Mouse (Mus musculus): ENCODE data around the gene 2310039H08Rik.

2310039H08Rik gene

GRCm38 (mm10) chr17:46809131-46809830, 36.8 kb downstream of the 2310039H08Rik start:
- no peak for DNase-seq (ENCODE audit: low read depth, low spot score)

- no peak for DNase-seq (ENCODE audit: low read depth, low spot score)
These were observed 38.2 kb downstream of the 2310039H08Rik start for GRCm38 (mm10) chr17:46810672-46811071.

GRCm38 (mm10) chr17:46812442-46812841, 40.0 kb downstream of the 2310039H08Rik start:
- DNase-seq (ENCODE audit: low read depth, low spot score), result no peak

GRCm38 (mm10) chr17:46813637-46814036, 41.2 kb downstream of the 2310039H08Rik start:
- no peak for DNase-seq (ENCODE audit: low read depth, low spot score)

GRCm38 (mm10) chr17:46814497-46814896, 42.1 kb downstream of the 2310039H08Rik start:
- DNase-seq (ENCODE audit: low read depth, low spot score), result no peak

- no peak for DNase-seq (ENCODE audit: low read depth, low spot score)
These were observed 43.9 kb downstream of the 2310039H08Rik start for GRCm38 (mm10) chr17:46816306-46816705.

- DNase-seq (ENCODE audit: low read depth, low spot score), result no peak
These were observed 45.3 kb downstream of the 2310039H08Rik start for GRCm38 (mm10) chr17:46817734-46818158.

- DNase-seq (ENCODE audit: low read depth, low spot score), result no peak
These were observed 48.2 kb downstream of the 2310039H08Rik start for GRCm38 (mm10) chr17:46820628-46821027.
